Mouse (Mus musculus) heart, embryonic 15.5 days (tissue): ENCODE data around the gene Ubac2. TPM values are rescaled to one million over a fixed set of nuclear protein-coding genes. Genes with fewer than 3 reads are reported as not detected.

Source experiments
- ATAC-seq: fragments of 200-750 bp; cut with Nextera tagmentation; replicated peaks from 2 replicates; pipeline ENCODE4 v1.8.0; 2017; ENCODE audit warnings: low read depth, moderate TSS enrichment; ENCODE audit not compliant: insufficient number of reproducible peaks, insufficient read depth, low FRiP score
- H3K27ac ChIP-seq: fragments of 300-500 bp; sonication (generic); 2 replicates; pipeline ENCODE4 v1.5.1; 2015; ENCODE audit warnings: mild to moderate bottlenecking, inconsistent platforms
- H3K27me3 ChIP-seq: fragments of 300-500 bp; sonication (generic); 2 replicates; pipeline ENCODE4 v1.6.1; 2015; ENCODE audit warnings: inconsistent platforms
- H3K36me3 ChIP-seq: fragments of 300-500 bp; sonication (generic); 2 replicates; pipeline ENCODE4 v1.6.1; 2015; ENCODE audit warnings: mild to moderate bottlenecking, inconsistent platforms
- H3K4me1 ChIP-seq: fragments of 300-500 bp; sonication (generic); replicated peaks from 2 replicates; pipeline ENCODE4 v1.6.1; 2015; ENCODE audit warnings: inconsistent platforms
- H3K4me2 ChIP-seq: fragments of 300-500 bp; sonication (generic); 2 replicates; pipeline ENCODE4 v1.6.1; 2015; ENCODE audit warnings: inconsistent platforms, mild to moderate bottlenecking, moderate library complexity
- H3K4me3 ChIP-seq: fragments of 300-500 bp; sonication (generic); 2 replicates; pipeline ENCODE4 v1.5.1; 2015; ENCODE audit warnings: mild to moderate bottlenecking, inconsistent platforms
- H3K9ac ChIP-seq: fragments of 300-500 bp; sonication (generic); 2 replicates; pipeline ENCODE4 v1.6.1; 2015; ENCODE audit warnings: mild to moderate bottlenecking, inconsistent platforms
- H3K9me3 ChIP-seq: fragments of 300-500 bp; sonication (generic); replicated peaks from 2 replicates; pipeline ENCODE4 v1.6.1; 2016; ENCODE audit warnings: inconsistent platforms
- WGBS: fragments of 180-500 bp; shearing (Covaris S2); methylation state at CpG from one replicate; pipeline ENCODE4 v1.1.7; 2015; ENCODE audit warnings: mixed read lengths; 5-methylcytosine and 5-hydroxymethylcytosine counted together
- polyA plus RNA-seq: library from polyadenylated mRNA; unstranded; fragments of >200 nt; fragmentation: Nextera tagmentation; extraction: Ambion mirVana; gene quantifications from 2 replicates; pipeline ENCODE4 v1.2.1, GENCODE M21; 2015

The Ubac2 gene
- polyA plus RNA-seq, 1 experiment from 2014 or later: 42.4 TPM

DNA sequence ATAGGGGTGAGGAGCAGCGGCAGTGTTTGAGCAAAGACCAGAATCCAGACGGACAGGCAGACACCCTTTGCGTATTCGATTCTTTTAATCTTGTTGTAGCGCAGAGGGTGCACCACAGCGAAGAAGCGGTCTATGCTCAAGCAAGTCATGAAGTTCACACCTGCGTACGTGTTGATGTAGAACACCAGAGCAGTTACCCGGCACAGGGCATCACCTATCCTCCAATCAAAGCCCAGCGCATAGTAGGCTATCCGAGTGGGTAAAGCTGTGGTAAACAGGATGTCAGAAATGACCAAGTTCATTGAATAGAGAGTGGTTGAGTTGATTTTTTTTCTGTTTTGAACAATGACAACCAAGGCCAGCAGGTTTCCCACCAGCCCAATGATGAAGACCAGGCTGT lies 76.2 kb downstream of the Ubac2 start:
- H3K9ac ChIP-seq: no peak overlapping the region
- no peak overlapping the region for H3K4me3 ChIP-seq
- WGBS: 90% methylated on average over 12 of the region's 12 CpGs
- no peaks in the 10 kb centered on the region for H3K27me3 ChIP-seq
- no peak overlapping the region for H3K4me2 ChIP-seq
- H3K27ac ChIP-seq: no peak overlapping the region
- no peaks in the 10 kb centered on the region for H3K36me3 ChIP-seq
- H3K4me1 ChIP-seq: peaks cover 13% of the 10 kb centered on the region; the same call in 1 of the 2 replicates
- ATAC-seq: no peak
- H3K9me3 ChIP-seq: no peaks in the 10 kb centered on the region

DNA sequence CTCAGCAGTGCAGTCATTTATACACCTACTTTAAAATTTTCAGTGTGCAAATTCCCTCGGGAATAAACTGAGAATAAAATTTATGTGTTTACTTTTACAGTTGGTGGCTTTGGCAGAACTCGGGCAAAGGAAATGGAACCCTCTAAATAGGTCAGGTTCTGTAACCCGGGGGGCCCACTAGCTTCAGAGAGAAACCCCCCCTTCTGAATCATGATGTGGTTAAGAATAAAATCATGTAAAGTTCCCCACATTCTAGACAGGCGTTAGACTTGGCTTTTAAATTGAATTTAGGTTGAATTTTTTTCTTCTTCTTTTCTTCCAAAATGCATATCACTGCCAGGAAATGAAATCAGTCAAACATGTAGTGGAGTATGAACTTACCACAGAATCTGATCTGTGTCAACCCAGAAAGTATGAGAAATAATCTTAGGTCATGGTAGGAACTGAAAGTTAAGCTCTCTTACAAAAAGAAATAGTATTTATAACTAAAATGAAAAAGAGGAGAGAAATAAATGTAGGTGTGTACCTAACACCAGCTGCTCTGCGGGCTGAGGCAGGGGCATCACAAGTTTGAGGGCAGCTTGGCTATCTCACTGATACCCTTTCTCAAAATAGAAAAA lies 76.9 kb downstream of the Ubac2 start:
- WGBS: 70% methylated on average over 5 of the region's 5 CpGs
- no peaks in the 10 kb centered on the region for H3K9me3 ChIP-seq

DNA sequence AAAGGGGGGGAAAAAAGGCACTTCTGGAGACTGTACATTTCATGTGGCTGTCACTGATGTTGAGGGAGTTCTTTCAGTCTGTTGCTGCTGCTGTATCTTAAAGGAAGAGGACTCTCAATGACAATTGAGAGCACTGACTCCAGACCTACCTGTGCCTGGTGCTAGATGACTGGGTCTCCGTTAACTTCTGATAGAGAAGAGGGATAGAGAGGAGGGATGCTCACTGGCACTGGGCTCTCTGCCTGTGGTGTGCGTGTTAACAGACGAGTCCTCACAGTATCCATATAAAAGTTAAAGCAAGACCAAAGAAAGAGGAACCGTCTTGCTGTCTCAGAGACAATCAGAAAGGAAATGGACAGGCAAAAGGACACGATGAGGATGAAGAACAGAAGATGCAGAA lies 77.9 kb downstream of the Ubac2 start:
- Histone ChIP-seq H3K27me3 (no peaks in the 10 kb centered on the region), H3K9ac (no peak overlapping the region), H3K4me3 (no peak overlapping the region), H3K36me3 (no peaks in the 10 kb centered on the region), H3K27ac (no peak overlapping the region), H3K4me1 (peaks cover 21% of the 10 kb centered on the region), H3K4me2 (no peak overlapping the region), H3K9me3 (no peaks in the 10 kb centered on the region)
- no peak for ATAC-seq
- 80% methylated on average over 5 of the region's 5 CpGs for WGBS

More for the DNA sequence above, 76.9 kb downstream of the Ubac2 start:
- H3K36me3 ChIP-seq: no peaks in the 10 kb centered on the region
- no peaks in the 10 kb centered on the region for H3K27me3 ChIP-seq
- peaks cover 13% of the 10 kb centered on the region; the same call in 1 of the 2 replicates for H3K4me1 ChIP-seq
- H3K4me3 ChIP-seq: no peak overlapping the region
- no peak overlapping the region for H3K9ac ChIP-seq
- no peak overlapping the region for H3K4me2 ChIP-seq
- ATAC-seq: no peak
- no peak overlapping the region for H3K27ac ChIP-seq

DNA sequence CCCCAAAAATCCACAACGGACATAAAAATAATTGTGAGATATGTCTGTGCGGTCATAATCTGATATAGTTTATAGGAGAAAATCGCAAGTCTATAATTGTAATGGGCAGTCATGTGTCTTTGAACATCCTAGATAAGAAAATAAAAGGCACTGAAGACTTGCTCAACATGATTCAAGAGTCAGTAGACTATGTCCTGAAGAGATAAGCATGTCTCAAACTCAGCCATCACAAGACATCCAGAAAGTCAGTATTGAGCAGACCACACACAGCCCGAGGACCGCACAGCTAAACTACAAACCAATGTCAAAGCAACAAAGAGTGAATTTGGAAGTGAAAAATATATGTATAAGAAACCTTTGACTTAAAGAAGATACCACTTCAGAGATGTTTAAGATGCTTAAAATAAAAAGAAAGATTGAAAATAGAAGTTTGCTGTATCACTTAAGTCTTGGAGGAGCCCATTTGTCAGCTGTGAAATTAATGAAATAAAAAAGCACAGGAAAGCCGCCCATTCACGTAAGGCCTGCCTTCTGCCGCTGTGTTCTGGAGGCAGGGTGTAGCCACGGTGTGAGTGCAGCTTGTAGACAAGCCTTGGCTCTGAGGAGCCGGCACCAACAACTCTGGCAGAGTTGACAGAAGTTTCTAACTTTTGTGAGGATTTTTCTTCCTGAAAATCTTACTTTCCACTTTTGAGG lies 78.9 kb downstream of the Ubac2 start:
- H3K36me3 ChIP-seq: no peaks in the 10 kb centered on the region
- no peaks in the 10 kb centered on the region for H3K9me3 ChIP-seq
- H3K27me3 ChIP-seq: no peaks in the 10 kb centered on the region
- no peak overlapping the region for H3K9ac ChIP-seq
- H3K27ac ChIP-seq: no peak overlapping the region
- H3K4me1 ChIP-seq: peaks cover 26% of the 10 kb centered on the region
- ATAC-seq: no peak
- no peak overlapping the region for H3K4me2 ChIP-seq
- 89% methylated on average over 10 of the region's 10 CpGs for WGBS
- no peak overlapping the region for H3K4me3 ChIP-seq

DNA sequence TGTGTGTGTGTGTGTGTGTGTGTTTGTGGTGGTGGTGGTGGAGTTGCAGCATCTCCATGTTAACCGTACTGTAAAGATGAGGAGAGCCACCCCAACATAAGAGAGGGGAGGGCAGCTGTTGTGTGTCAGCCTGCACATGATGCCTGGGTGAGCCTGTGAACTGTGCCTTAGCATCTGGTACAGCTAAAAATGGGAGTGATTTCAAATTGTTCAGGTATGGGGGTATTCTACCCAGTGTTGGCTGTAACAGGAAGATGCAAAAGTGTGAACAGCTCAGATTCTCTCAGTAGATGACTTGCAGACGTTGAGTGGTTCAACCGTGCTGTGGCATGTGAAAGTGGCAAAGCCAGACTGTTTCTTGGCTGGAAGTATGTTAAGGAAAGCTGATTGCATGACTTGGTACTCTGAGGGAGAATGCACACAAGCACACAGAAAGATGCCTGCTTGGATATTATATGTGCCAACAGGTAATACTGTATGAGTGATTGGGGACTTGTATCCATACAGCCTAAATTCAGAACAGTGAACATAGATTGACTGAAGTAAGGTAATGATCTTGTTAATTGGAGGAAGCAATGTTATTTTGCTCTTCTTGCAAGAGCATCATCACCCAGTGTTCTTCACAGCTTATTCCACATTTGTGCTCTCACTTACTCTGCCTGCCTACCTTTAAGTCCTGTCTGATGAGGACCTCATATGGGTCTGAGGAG lies 79.8 kb downstream of the Ubac2 start:
- H3K9me3 ChIP-seq: no peaks in the 10 kb centered on the region
- 73% methylated on average over 3 of the region's 3 CpGs for WGBS
- no peak for ATAC-seq

DNA sequence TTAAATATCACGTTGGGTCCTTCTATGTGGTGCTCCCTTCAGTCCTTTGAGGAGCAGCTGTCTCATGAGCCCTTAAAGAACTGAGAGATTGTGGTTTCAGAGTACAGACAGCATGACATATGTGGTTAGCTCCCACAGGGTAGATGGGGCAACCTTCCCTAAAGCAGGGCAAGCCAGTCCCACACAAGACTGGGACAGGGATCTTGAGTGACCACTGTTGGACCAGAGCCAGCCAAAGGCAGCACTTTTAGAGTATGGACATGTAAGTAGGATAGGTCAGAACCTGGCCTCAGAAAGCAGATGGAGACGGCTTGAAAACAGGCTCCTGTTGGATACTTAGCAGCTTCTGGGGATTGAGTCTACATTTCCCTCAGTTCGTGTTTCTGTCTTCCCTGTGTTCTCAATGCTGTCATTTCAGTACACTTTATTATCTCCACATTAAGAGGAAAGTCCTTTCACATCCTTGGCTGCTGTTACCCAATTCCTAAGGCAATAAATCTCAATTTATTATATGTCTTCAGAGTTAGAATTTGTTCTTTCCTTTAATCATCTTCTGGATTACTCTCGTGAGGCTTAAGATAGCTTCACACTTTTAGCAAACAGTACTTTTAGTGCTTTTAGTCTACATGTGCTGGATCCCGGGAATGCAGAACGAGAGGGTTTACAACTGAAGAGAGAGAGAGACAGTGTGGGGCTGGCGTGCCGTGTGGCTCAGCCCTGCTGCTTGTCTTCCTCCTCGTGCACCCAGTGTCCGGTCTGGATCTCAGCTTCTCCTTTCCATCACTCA lies 80.5 kb downstream of the Ubac2 start:
- no peaks in the 10 kb centered on the region for H3K27me3 ChIP-seq
- no peaks in the 10 kb centered on the region for H3K9me3 ChIP-seq
- no peak; the same call in 1 of the 2 replicates for ATAC-seq
- WGBS: 63% methylated on average over 10 of the region's 10 CpGs
- H3K4me2 ChIP-seq: no peak overlapping the region
- H3K27ac ChIP-seq: no peak overlapping the region
- no peaks in the 10 kb centered on the region for H3K36me3 ChIP-seq
- no peak overlapping the region for H3K4me3 ChIP-seq
- H3K4me1 ChIP-seq: peaks cover 39% of the 10 kb centered on the region
- H3K9ac ChIP-seq: no peak overlapping the region

More for the DNA sequence above, 79.8 kb downstream of the Ubac2 start:
- H3K4me2 ChIP-seq: no peak overlapping the region
- H3K27ac ChIP-seq: no peak overlapping the region
- no peak overlapping the region for H3K4me3 ChIP-seq
- H3K27me3 ChIP-seq: no peaks in the 10 kb centered on the region
- H3K4me1 ChIP-seq: peaks cover 34% of the 10 kb centered on the region
- no peaks in the 10 kb centered on the region for H3K36me3 ChIP-seq
- no peak overlapping the region for H3K9ac ChIP-seq

DNA sequence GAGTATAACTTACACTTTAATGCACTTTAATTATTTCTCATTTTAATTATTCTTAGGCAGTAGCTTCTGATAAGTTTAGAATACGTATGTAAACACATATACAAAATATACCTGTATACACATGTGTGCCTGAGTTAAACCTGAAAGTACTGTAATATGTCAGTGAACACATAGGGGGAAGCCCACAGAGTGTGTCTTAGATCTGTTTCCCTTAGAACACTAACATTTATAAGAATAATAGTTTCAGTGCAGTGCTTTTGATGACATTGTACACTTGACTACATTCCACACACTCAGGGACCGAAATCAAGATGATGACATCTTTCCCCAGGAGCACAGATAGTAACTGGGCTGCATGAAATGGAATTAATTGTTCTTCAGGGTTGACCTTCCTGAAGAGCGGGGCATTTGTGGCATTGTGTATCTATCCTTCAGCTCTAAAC lies 81.1 kb downstream of the Ubac2 start:
- Histone ChIP-seq H3K4me2 (no peak overlapping the region), H3K36me3 (no peaks in the 10 kb centered on the region), H3K4me1 (peaks cover 39% of the 10 kb centered on the region), H3K9me3 (no peaks in the 10 kb centered on the region), H3K27ac (no peak overlapping the region), H3K4me3 (no peak overlapping the region), H3K27me3 (no peaks in the 10 kb centered on the region), H3K9ac (no peak overlapping the region)
- ATAC-seq: no peak
- WGBS: 88% methylated on average over 3 of the region's 3 CpGs

DNA sequence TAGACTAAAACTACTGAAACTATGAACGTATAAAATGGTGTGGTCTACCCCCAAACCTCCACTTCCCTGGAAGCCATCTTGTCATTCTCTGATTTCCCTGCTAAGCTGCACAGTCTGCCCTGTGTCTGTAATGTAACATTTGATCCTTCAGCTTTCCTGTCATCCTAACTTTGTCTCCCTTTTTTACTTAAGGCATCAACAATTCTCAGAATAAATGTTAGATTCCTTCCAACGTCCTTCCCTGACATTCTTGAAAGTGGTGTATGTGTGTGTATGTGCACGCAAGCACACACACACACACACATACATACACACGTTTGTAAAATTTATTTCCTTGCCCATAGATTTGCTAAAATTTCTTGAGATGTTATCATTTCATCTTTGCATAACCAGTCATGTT lies 81.6 kb downstream of the Ubac2 start:
- H3K36me3 ChIP-seq: no peaks in the 10 kb centered on the region
- H3K4me1 ChIP-seq: peaks cover 39% of the 10 kb centered on the region
- H3K27me3 ChIP-seq: no peaks in the 10 kb centered on the region
- no peak overlapping the region for H3K27ac ChIP-seq
- WGBS: 88% methylated on average over 4 of the region's 4 CpGs
- no peak overlapping the region for H3K9ac ChIP-seq
- no peaks in the 10 kb centered on the region for H3K9me3 ChIP-seq
- H3K4me3 ChIP-seq: no peak overlapping the region
- no peak for ATAC-seq
- no peak overlapping the region for H3K4me2 ChIP-seq

DNA sequence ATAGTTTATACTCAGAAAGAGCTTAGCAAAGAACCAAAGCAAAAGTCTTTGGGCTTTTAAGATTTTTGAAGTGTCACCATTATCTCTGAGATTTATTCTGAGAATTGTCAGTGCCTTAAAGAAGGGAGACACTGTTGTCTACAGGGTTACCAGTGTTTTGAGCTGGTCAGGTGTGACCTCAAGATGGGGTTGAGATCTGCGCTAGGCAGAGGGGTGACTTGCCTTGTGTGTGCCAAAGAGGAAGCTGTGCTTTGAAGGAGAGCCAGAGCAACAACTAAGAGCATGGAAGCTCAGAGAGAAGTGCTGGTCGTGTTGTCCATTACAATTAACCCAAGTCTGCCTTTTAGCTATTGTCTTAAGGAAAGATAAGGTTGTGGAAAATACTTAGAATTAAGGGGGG lies 82.1 kb downstream of the Ubac2 start:
- no peaks in the 10 kb centered on the region for H3K36me3 ChIP-seq
- H3K9me3 ChIP-seq: no peaks in the 10 kb centered on the region
- ATAC-seq: no peak
- H3K4me3 ChIP-seq: no peak overlapping the region
- H3K27ac ChIP-seq: no peak overlapping the region
- peaks cover 39% of the 10 kb centered on the region for H3K4me1 ChIP-seq
- no peak overlapping the region for H3K9ac ChIP-seq
- H3K4me2 ChIP-seq: no peak overlapping the region
- H3K27me3 ChIP-seq: no peaks in the 10 kb centered on the region
- WGBS: 74% methylated on average over 2 of the region's 2 CpGs

DNA sequence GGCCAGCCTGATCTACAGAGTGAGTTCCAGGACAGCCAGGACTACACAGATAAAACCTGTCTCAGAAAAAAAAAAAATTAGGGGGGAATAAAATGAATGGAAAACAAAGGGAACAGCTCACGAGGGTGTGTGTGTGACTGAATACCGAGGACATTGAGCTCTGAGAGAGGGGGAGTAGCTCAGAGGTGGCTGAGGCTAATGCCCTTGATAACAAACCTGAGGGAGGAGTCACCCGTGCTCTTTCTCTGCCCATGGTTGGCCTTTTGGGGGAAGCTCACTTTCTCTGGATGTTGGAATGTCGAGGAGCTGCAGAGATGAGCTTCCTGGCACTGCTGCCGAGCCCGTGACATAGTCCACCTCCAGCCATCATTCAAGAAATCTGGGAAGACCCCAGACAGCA lies 82.6 kb downstream of the Ubac2 start:
- Histone ChIP-seq H3K27ac (peak overlapping the region; percentile 62; the same call in 1 of the 2 replicates), H3K9ac (no peak overlapping the region)
- no peak for ATAC-seq

More for the DNA sequence above, 82.6 kb downstream of the Ubac2 start:
- peak overlapping the region; percentile 5; the same call in 1 of the 2 replicates for H3K4me3 ChIP-seq
- peak overlapping the region; percentile 48 for H3K4me2 ChIP-seq
- H3K36me3 ChIP-seq: no peaks in the 10 kb centered on the region
- no peaks in the 10 kb centered on the region for H3K9me3 ChIP-seq
- H3K4me1 ChIP-seq: peaks cover 42% of the 10 kb centered on the region
- 24% methylated on average over 6 of the region's 6 CpGs for WGBS
- no peaks in the 10 kb centered on the region for H3K27me3 ChIP-seq
